Mouse (Mus musculus) brain, adult 2 months (tissue): ENCODE results near the gene Sgms1.

Experiments
- DNase-seq: peaks from one replicate; pipeline ENCODE4 v3.0.0; 2011; ENCODE audit warnings: low read depth, low spot score

The Sgms1 gene

GRCm38 (mm10) chr19:32216710-32217109, 172.8 kb downstream of the Sgms1 start:
- no peak for DNase-seq

- no peak for DNase-seq
These were observed 174.4 kb downstream of the Sgms1 start for GRCm38 (mm10) chr19:32214905-32215806.

GRCm38 (mm10) chr19:32213577-32213976, 175.9 kb downstream of the Sgms1 start:
- no peak for DNase-seq

- no peak for DNase-seq
These were observed 178.3 kb downstream of the Sgms1 start for GRCm38 (mm10) chr19:32211293-32211585.

GRCm38 (mm10) chr19:32210450-32211292, 178.8 kb downstream of the Sgms1 start:
- DNase-seq = peak; percentile 85

GRCm38 (mm10) chr19:32210099-32210449, 179.4 kb downstream of the Sgms1 start:
- peak; percentile 33 for DNase-seq

GRCm38 (mm10) chr19:32202131-32203114, 187.1 kb downstream of the Sgms1 start:
- DNase-seq = no peak

- DNase-seq = no peak
These were observed 189.5 kb downstream of the Sgms1 start for GRCm38 (mm10) chr19:32199861-32200574.

GRCm38 (mm10) chr19:32199133-32199532, 190.4 kb downstream of the Sgms1 start:
- DNase-seq = no peak

- no peak for DNase-seq
These were observed 190.9 kb downstream of the Sgms1 start for GRCm38 (mm10) chr19:32198494-32199106.

- peak; percentile 34 for DNase-seq
These were observed 192.3 kb downstream of the Sgms1 start for GRCm38 (mm10) chr19:32196976-32197819.

- DNase-seq = peak; percentile 33
These were observed 193.3 kb downstream of the Sgms1 start for GRCm38 (mm10) chr19:32196222-32196621.

GRCm38 (mm10) chr19:32194863-32195262, 194.7 kb downstream of the Sgms1 start:
- no peak for DNase-seq

- no peak for DNase-seq
These were observed 195.4 kb downstream of the Sgms1 start for GRCm38 (mm10) chr19:32194074-32194473.

GRCm38 (mm10) chr19:32191596-32191995, 197.9 kb downstream of the Sgms1 start:
- no peak for DNase-seq

- DNase-seq = no peak
These were observed 199.6 kb downstream of the Sgms1 start for GRCm38 (mm10) chr19:32189961-32190360.

- no peak for DNase-seq
These were observed 200.5 kb downstream of the Sgms1 start for GRCm38 (mm10) chr19:32189036-32189436.

- DNase-seq = no peak
These were observed 202.9 kb downstream of the Sgms1 start for GRCm38 (mm10) chr19:32186594-32187092.

GRCm38 (mm10) chr19:32183005-32183404, 206.5 kb downstream of the Sgms1 start:
- DNase-seq = no peak
